Mouse (Mus musculus): Measurements from ENCODE around the gene Slc22a8.

DNA sequence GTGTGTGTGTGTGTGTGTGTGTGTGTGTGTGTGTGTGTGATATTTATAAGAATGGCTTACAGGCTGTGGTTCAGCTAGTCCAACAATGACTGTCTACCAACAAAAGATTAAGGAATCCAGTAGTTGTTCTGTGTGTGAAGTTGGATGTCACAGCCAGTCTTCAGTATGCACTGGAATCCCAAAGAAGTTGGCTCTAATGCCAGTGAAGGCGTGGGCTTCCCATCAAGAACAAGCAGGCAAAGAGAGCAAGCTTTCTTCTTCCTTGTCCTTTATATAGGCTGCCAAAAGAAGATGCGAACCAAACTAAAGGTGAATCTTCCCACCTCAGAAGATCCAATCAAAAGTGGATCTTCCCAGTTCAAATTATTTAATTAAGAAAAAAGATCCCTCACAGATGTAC lies 5.2 kb upstream of the Slc22a8 start:
- TF ChIP-seq POLR2A (IDR thresholded peaks at IDR 0.05; ENCODE audit: insufficient read depth, low read depth, low read length), result no peak
- TF ChIP-seq CTCF (IDR thresholded peaks at IDR 0.05; ENCODE audit: insufficient read depth, low read depth, low read length), result no peak
